Mouse (Mus musculus) small intestine, adult 2 months (tissue): ENCODE results near the gene Asb5.

Experiments used
- CTCF ChIP-seq: fragments of 200-500 bp; IDR thresholded peaks from 2 replicates; pipeline ENCODE4 v1.5.1; 2012; ENCODE audit warnings: low read depth, mild to moderate bottlenecking, control low read depth, inconsistent platforms, low read length, moderate library complexity, mixed read lengths; ENCODE audit not compliant: insufficient replicate concordance, insufficient read length; ENCODE audit errors: extremely low read depth
- POLR2A ChIP-seq: fragments of 200-500 bp; IDR thresholded peaks from 2 replicates; pipeline ENCODE4 v1.6.1; 2012; ENCODE audit warnings: low read depth, mild to moderate bottlenecking, control low read depth, inconsistent platforms, low read length, moderate library complexity

- TF ChIP-seq POLR2A = no peak
- no peak for TF ChIP-seq CTCF
Measured at GRCm38 (mm10) chr8:54581436-54581835, 52.1 kb downstream of the Asb5 start.
